Mouse (Mus musculus) myocyte (in vitro differentiated cells): Measurements from ENCODE around the gene Ankmy2. TPM values are rescaled to one million over a fixed set of nuclear protein-coding genes. Genes with fewer than 3 reads are reported as not detected.
A peak's percentile ranks its signal among the peaks of the same experiment; 100 is the strongest.

Experiments used
- H3K27me3 ChIP-seq: one replicate; pipeline ENCODE4 v1.6.1; 2011; ENCODE audit not compliant: control insufficient read depth, insufficient read depth, insufficient read length
- H3K36me3 ChIP-seq: one replicate; pipeline ENCODE4 v1.6.1; 2011; ENCODE audit not compliant: control insufficient read depth, insufficient read depth
- H3K4me2 ChIP-seq: one replicate; pipeline ENCODE4 v1.6.1; 2011; ENCODE audit warnings: low read depth, control low read depth
- H3K4me3 ChIP-seq: one replicate; pipeline ENCODE4 v1.5.1; 2011; ENCODE audit warnings: mild to moderate bottlenecking, control low read depth, moderate library complexity
- H3K79me2 ChIP-seq: one replicate; pipeline ENCODE4 v1.6.1; 2011; ENCODE audit not compliant: control insufficient read depth, insufficient read depth
- H3ac ChIP-seq: one replicate; pipeline ENCODE4 v1.6.1; 2011; ENCODE audit not compliant: control insufficient read depth, insufficient read length
- CEBPB ChIP-seq: IDR thresholded peaks from 2 replicates; pipeline ENCODE4 v1.6.1; 2011; ENCODE audit warnings: mild to moderate bottlenecking, moderate library complexity; ENCODE audit not compliant: poor library complexity, insufficient read depth, severe bottlenecking
- E2F4 ChIP-seq: IDR thresholded peaks from one replicate; pipeline ENCODE4 v1.6.1; 2011; ENCODE audit warnings: mild to moderate bottlenecking, control low read depth, moderate library complexity; ENCODE audit not compliant: insufficient read depth
- MAX ChIP-seq: IDR thresholded peaks from one replicate; pipeline ENCODE4 v1.6.1; 2011; ENCODE audit warnings: low read depth, mild to moderate bottlenecking, control low read depth
- MYOD1 ChIP-seq, 3 experiments: IDR thresholded peaks; one replicate each; pipeline ENCODE4 v1.6.1; 2011; ENCODE audit warnings: control low read depth in 2 of 3, low read depth in 2 of 3, mild to moderate bottlenecking in 2 of 3, moderate library complexity in 1 of 3; ENCODE audit not compliant: insufficient read length in 2 of 3, control insufficient read depth in 1 of 3
- MYOG ChIP-seq, 3 experiments: IDR thresholded peaks; one replicate each; pipeline ENCODE4 v1.6.1; 2011; ENCODE audit warnings: control low read depth in 2 of 3, low read depth in 2 of 3, mild to moderate bottlenecking in 2 of 3; ENCODE audit not compliant: insufficient read length in 2 of 3, control insufficient read depth in 1 of 3, insufficient read depth in 1 of 3
- POLR2A ChIP-seq: IDR thresholded peaks from one replicate; pipeline ENCODE4 v1.6.1; 2011; ENCODE audit warnings: low read depth, mild to moderate bottlenecking, control low read depth, moderate library complexity; ENCODE audit not compliant: insufficient read length
- POLR2AphosphoS2 ChIP-seq: IDR thresholded peaks from one replicate; pipeline ENCODE4 v1.6.1; 2011; ENCODE audit warnings: low read depth, control low read depth; ENCODE audit not compliant: insufficient read length
- REST ChIP-seq: IDR thresholded peaks from one replicate; pipeline ENCODE4 v1.6.1; 2011; ENCODE audit warnings: mild to moderate bottlenecking, control low read depth, moderate library complexity; ENCODE audit not compliant: insufficient read depth, insufficient read length
- SRF ChIP-seq: IDR thresholded peaks from one replicate; pipeline ENCODE4 v1.6.1; 2011; ENCODE audit warnings: low read depth; ENCODE audit not compliant: control insufficient read depth, insufficient read length
- TCF12 ChIP-seq: IDR thresholded peaks from one replicate; pipeline ENCODE4 v1.6.1; 2011; ENCODE audit warnings: mild to moderate bottlenecking, control low read depth; ENCODE audit not compliant: poor library complexity, insufficient read depth, severe bottlenecking
- TCF3 ChIP-seq: IDR thresholded peaks from one replicate; pipeline ENCODE4 v1.6.1; 2011; ENCODE audit warnings: low read depth, control low read depth; ENCODE audit not compliant: insufficient read length
- USF1 ChIP-seq: IDR thresholded peaks from one replicate; pipeline ENCODE4 v1.6.1; 2011; ENCODE audit warnings: low read depth, mild to moderate bottlenecking, control low read depth, moderate library complexity
- polyA plus RNA-seq: library from polyadenylated mRNA; unstranded; fragments of >200 nt; fragmentation: generic; extraction: Trizol; gene quantifications from one replicate; pipeline ENCODE4 v1.2.1, GENCODE M21; 2012; ENCODE audit warnings: missing spikeins

Ankmy2 gene
- polyA plus RNA-seq, 1 experiment, result 8.5 TPM

DNA sequence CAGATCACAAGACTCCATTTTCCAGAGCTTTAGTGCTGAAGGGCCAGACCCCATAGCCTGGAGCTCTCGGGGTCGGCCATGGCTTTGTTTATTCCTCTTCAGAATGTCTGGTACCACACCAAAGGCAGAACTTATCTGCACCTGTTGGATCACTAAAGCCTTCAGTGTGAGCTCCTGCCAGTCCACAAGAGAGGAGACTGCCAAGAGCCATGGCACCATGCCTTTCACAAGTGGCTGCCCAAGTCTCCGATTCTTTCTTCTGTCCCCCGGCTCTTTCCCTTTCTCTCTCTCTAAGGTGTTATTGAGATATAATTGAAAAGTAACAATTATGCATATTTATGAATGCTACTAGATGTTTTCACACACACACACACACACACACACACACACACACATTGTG, 53.2 kb downstream of the Ankmy2 start:
- Histone ChIP-seq H3K4me2 (no peak overlapping the region), H3K4me3 (no peak overlapping the region)
- no peak for TF ChIP-seq SRF
- TF ChIP-seq MYOD1 (IDR thresholded peaks at IDR 0.05; ENCODE audit: control insufficient read depth in 1 of 3, insufficient read length in 2 of 3, low read depth in 2 of 3), result peak in 1 of 3 experiments; percentile 34

DNA sequence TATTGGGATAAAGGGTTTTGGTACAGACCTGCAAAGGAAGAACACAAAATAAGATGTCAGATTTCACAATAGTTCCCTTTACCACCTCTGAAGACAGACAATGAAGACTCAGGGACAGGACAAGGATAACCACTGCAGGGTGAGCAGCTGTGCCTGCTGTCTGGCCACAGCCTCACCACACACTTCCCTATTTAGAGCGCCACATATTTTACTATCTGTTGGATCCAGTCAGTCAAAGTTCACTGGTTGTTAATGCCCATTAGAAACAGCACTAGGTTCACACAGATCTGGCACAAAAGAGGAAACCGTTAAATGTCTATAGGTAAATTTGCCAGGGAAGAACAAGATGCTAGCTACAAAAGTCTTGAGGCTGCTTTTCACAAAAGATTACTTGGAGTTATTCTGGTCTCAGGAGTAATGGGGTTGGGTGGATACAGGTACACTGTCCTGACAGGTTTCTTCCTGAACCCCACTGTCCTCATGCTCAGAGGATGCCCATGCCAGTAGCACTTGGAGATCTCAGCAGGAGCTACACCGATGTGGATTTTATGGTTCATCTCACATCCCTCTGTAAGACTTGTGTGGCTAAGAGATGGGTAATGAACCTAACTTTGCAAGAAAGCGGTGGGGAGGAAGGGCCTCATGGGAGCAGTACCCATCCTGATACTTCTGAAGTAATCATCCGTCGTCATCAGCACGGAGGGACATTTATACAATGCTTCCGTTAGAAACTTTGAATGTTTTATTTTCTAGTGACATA, 57.7 kb downstream of the Ankmy2 start:
- Histone ChIP-seq H3K36me3 (no peaks in the 10 kb centered on the region), H3K4me3 (no peak overlapping the region), H3ac (no peak overlapping the region), H3K4me2 (peak overlapping the region; percentile 19), H3K27me3 (no peaks in the 10 kb centered on the region), H3K79me2 (no peaks in the 10 kb centered on the region)
- TF ChIP-seq TCF12, result no peak
- peak; percentile 44 to 87 (median 86) for TF ChIP-seq MYOG (IDR thresholded peaks at IDR 0.05; ENCODE audit: control insufficient read depth in 1 of 3, insufficient read depth in 1 of 3, insufficient read length in 2 of 3, low read depth in 2 of 3)
- no peak for TF ChIP-seq MAX
- TF ChIP-seq CEBPB, result peak; percentile 21; the same call in 1 of the 2 replicates
- peak; percentile 40 for TF ChIP-seq TCF3
- no peak for TF ChIP-seq E2F4
- TF ChIP-seq POLR2A, result no peak
- no peak for TF ChIP-seq USF1
- no peak for TF ChIP-seq REST
- no peak for TF ChIP-seq SRF
- no peak for TF ChIP-seq POLR2AphosphoS2
- peak in 2 of 3 experiments; percentile 82 to 94 for TF ChIP-seq MYOD1 (IDR thresholded peaks at IDR 0.05; ENCODE audit: control insufficient read depth in 1 of 3, insufficient read length in 2 of 3, low read depth in 2 of 3)

More for the DNA sequence above, 53.2 kb downstream of the Ankmy2 start:
- Histone ChIP-seq H3ac (no peak overlapping the region), H3K36me3 (no peaks in the 10 kb centered on the region), H3K79me2 (no peaks in the 10 kb centered on the region), H3K27me3 (no peaks in the 10 kb centered on the region)

DNA sequence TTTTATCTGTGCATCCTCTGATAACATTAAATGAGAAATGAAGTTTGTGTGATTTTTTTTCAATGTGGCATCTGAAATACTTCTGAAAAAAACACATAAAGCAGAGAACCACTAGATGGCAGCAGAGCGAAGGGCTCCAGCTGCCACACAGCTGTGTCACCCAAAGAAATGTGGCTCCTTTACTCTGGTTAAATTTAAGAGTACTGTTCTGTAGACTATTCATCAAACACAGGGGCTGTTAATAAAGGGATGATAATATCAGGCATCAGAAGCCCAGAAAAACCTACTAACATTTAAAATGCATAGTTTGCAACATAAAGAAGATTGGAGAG, 58.2 kb downstream of the Ankmy2 start:
- Histone ChIP-seq H3K79me2 (no peaks in the 10 kb centered on the region), H3K27me3 (no peaks in the 10 kb centered on the region), H3K36me3 (no peaks in the 10 kb centered on the region), H3K4me3 (no peak overlapping the region), H3K4me2 (no peak overlapping the region), H3ac (no peak overlapping the region)
- peak in 2 of 3 experiments; percentile 7 to 37 for TF ChIP-seq MYOD1 (IDR thresholded peaks at IDR 0.05; ENCODE audit: control insufficient read depth in 1 of 3, insufficient read length in 2 of 3, low read depth in 2 of 3)
- no peak for TF ChIP-seq E2F4

DNA sequence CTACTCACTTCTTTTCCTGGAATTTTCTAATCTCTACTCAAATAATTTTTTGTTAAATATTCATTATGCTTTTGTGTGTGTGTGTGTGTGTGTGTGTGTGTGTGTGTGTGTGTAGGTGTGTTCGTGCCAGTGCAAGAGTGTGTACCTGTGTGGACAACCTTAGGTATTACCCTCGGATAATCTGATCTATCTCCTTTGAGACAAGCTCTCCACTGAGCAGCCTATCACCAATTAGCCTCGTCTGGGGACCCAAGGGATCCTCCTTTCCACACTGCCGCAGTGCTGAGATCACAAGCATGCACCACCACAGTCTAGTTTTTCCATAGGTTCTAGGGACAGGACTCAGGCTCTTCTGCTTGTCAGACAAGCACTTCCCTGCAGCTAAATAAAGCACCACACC, 59.3 kb downstream of the Ankmy2 start:
- TF ChIP-seq REST (no peak), POLR2A (no peak), MYOG (IDR thresholded peaks at IDR 0.05; ENCODE audit: control insufficient read depth in 1 of 3, insufficient read depth in 1 of 3, insufficient read length in 2 of 3, low read depth in 2 of 3) (no peak), TCF3 (no peak), POLR2AphosphoS2 (no peak), MAX (no peak), TCF12 (no peak), E2F4 (no peak), CEBPB (no peak), SRF (no peak), USF1 (no peak)
- no peak overlapping the region for H3K4me2 ChIP-seq

DNA sequence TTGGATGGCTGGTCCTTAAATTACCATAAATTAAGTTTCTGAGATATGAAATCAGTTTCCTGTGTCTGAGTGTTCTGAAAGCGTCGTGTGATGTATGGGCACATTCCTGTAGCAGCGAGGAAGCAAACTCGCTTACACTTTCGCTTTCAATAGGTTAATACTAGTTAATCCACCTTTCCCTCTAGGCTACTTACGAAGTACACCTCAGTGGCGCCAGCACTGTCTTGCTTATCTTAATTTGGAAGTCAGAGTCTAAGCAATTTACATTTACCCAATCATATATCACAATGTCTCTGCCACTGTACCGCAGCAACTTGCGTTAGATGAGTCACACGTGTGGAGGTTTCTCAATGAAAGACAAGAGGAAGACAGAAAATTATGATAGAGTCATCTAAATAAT, 60.0 kb downstream of the Ankmy2 start:
- Histone ChIP-seq H3K4me2 (no peak overlapping the region), H3K79me2 (no peaks in the 10 kb centered on the region), H3K4me3 (no peak overlapping the region), H3K27me3 (no peaks in the 10 kb centered on the region), H3ac (no peak overlapping the region), H3K36me3 (no peaks in the 10 kb centered on the region)
- no peak for TF ChIP-seq USF1
- no peak for TF ChIP-seq POLR2AphosphoS2
- TF ChIP-seq TCF3, result no peak
- TF ChIP-seq POLR2A, result no peak
- no peak for TF ChIP-seq SRF
- no peak for TF ChIP-seq CEBPB

More for the DNA sequence above, 59.3 kb downstream of the Ankmy2 start:
- Histone ChIP-seq H3K27me3 (no peaks in the 10 kb centered on the region), H3ac (no peak overlapping the region), H3K36me3 (no peaks in the 10 kb centered on the region), H3K79me2 (no peaks in the 10 kb centered on the region), H3K4me3 (no peak overlapping the region)
